In the genomic region with DNA sequence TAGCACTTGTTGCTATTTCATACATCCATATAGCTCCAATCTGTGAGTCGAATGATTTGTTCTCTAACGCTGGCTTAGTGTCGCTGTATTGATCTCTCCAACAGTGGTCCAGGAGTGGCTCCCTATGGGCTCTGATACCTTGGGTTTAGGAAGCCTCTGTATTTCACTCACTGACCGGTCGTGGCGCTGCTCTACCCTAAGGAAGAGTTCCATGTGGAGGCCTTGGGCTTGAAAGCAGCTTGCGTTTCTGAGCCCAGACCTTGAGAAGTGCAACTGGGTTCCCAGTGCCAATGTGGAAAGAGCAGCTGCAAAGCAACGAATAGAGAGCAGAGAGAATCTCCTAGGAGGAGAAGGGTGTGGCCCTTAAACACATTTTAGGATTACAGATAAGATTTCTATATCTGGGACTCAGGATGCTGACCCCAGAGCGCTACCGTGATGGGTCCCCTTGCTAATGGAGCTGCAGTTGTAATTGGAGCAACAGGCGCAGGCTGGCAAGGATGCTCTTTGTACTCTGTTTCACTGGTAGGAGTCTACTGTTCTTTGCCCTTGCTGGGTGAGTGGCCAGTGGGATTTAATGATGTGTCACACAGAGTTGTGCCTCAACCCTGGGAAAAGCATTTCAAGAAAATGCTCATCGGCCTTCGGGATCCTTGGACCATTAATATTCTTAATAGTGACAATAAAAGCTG, we compare ENCODE assay signal across 8 mouse cellular contexts.
DNase-seq lines count a peak whose midpoint lies in the region; ATAC-seq lines count a peak whose summit lies in the region.

No protein-coding gene starts in this region.

- no peaks in the 10 kb centered on the region for H3K36me3 ChIP-seq in embryonic facial prominence, embryonic 12.5 days
- H3K36me3 ChIP-seq in limb, embryonic 11.5 days (ENCODE audit: control insufficient read depth, insufficient read depth, low read length): no peaks in the 10 kb centered on the region
- no peaks in the 10 kb centered on the region for H3K36me3 ChIP-seq in forebrain, embryonic 10.5 days (replicated peaks)

- no peaks in the 10 kb centered on the region for H3K9me3 ChIP-seq in embryonic facial prominence, embryonic 12.5 days
- H3K9me3 ChIP-seq in limb, embryonic 11.5 days (ENCODE audit: control insufficient read depth, low read length): no peaks in the 10 kb centered on the region
- H3K9me3 ChIP-seq in forebrain, embryonic 10.5 days: no peaks in the 10 kb centered on the region

- H3K27me3 ChIP-seq in embryonic facial prominence, embryonic 12.5 days: no peaks in the 10 kb centered on the region
- no peaks in the 10 kb centered on the region for H3K27me3 ChIP-seq in limb, embryonic 11.5 days (ENCODE audit: control insufficient read depth, insufficient read depth, low read length)
- H3K27me3 ChIP-seq in forebrain, embryonic 10.5 days (ENCODE audit: poor library complexity, severe bottlenecking): no peaks in the 10 kb centered on the region

- no peak overlapping the region for H3K4me3 ChIP-seq in embryonic facial prominence, embryonic 12.5 days
- no peak overlapping the region for H3K4me3 ChIP-seq in limb, embryonic 11.5 days (ENCODE audit: low read depth, low read length)
- H3K4me3 ChIP-seq in forebrain, embryonic 10.5 days: no peak overlapping the region

- H3K9ac ChIP-seq in embryonic facial prominence, embryonic 12.5 days: no peak overlapping the region
- no peak overlapping the region for H3K9ac ChIP-seq in limb, embryonic 11.5 days (ENCODE audit: low read length)

- peaks cover 24% of the 10 kb centered on the region for H3K4me1 ChIP-seq in embryonic facial prominence, embryonic 12.5 days
- peaks cover 13% of the 10 kb centered on the region for H3K4me1 ChIP-seq in limb, embryonic 11.5 days (ENCODE audit: control insufficient read depth, insufficient read depth, low read length)
- peaks cover 19% of the 10 kb centered on the region for H3K4me1 ChIP-seq in forebrain, embryonic 10.5 days

- peak overlapping the region; percentile 31 for H3K4me2 ChIP-seq in embryonic facial prominence, embryonic 12.5 days (replicated peaks)
- peak overlapping the region; percentile 8; the same call in 1 of the 2 replicates for H3K4me2 ChIP-seq in limb, embryonic 11.5 days (ENCODE audit: low read depth, severe bottlenecking)

- no peak for ATAC-seq in embryonic facial prominence, embryonic 12.5 days (ENCODE audit: insufficient number of reproducible peaks, insufficient read depth, low FRiP score, low TSS enrichment)
- peak; percentile 46; the same call in 1 of the 2 replicates for ATAC-seq in limb, embryonic 11.5 days (ENCODE audit: insufficient number of reproducible peaks, low FRiP score, low TSS enrichment, low read depth)

- 78% methylated on average over 13 of the region's 13 CpGs for WGBS in embryonic facial prominence, embryonic 12.5 days
- 66% methylated on average over 13 of the region's 13 CpGs for WGBS in limb, embryonic 11.5 days
- WGBS in forebrain, embryonic 10.5 days: 79% methylated on average over 13 of the region's 13 CpGs

- peak; percentile 73 for DNase-seq in kidney, adult 11 months
- no peak for DNase-seq in kidney, adult 18-20 months
- peak; percentile 32 for DNase-seq in adrenal gland, adult 8-10 months
- no peak for DNase-seq in limb, embryonic 11.5 days (ENCODE audit: low spot score)
- DNase-seq in right cerebral cortex, adult 2 months (ENCODE audit: low spot score in 2 of 2): no peak
- no peak for DNase-seq in forebrain, embryonic 10.5 days (ENCODE audit: extremely low spot score, low spot score)
- DNase-seq in urinary bladder, postnatal 25 days (ENCODE audit: low spot score): no peak

- peak overlapping the region; percentile 81 for H3K27ac ChIP-seq in embryonic facial prominence, embryonic 12.5 days
- H3K27ac ChIP-seq in limb, embryonic 11.5 days (replicated peaks; ENCODE audit: low read depth, low read length): peak overlapping the region; percentile 83
- no peak overlapping the region for H3K27ac ChIP-seq in forebrain, embryonic 10.5 days

Comparison
In these comparisons a context has a peak if more than half of its experiments do, and no peak if none do; other contexts are left out.
1. DNase-seq: peak in kidney, adult 11 months (single experiment) and adrenal gland, adult 8-10 months (single experiment); none in kidney, adult 18-20 months (single experiment), limb, embryonic 11.5 days (single experiment), right cerebral cortex, adult 2 months (0 of 2), forebrain, embryonic 10.5 days (single experiment) and urinary bladder, postnatal 25 days (single experiment).